Mouse (Mus musculus) embryonic facial prominence, embryonic 13.5 days (tissue): Measurements from ENCODE around the gene 9330161L09Rik. TPM values are rescaled to one million over a fixed set of nuclear protein-coding genes. Genes with fewer than 3 reads are reported as not detected.

ENCODE experiments used
- ATAC-seq: fragments of 200-750 bp; cut with Nextera tagmentation; 2 replicates; pipeline ENCODE4 v1.8.0; 2017; ENCODE audit warnings: low read depth; ENCODE audit not compliant: insufficient number of reproducible peaks, insufficient read depth, low FRiP score, low TSS enrichment
- H3K27ac ChIP-seq: fragments of 300-500 bp; sonication (generic); 2 replicates; pipeline ENCODE4 v1.5.1; 2015; ENCODE audit warnings: moderate library complexity, mild to moderate bottlenecking, inconsistent platforms
- H3K27me3 ChIP-seq: fragments of 300-500 bp; sonication (generic); 2 replicates; pipeline ENCODE4 v1.6.1; 2015; ENCODE audit warnings: mild to moderate bottlenecking, inconsistent platforms
- H3K36me3 ChIP-seq: fragments of 300-500 bp; sonication (generic); 2 replicates; pipeline ENCODE4 v1.6.1; 2015; ENCODE audit warnings: mild to moderate bottlenecking, inconsistent platforms
- H3K4me1 ChIP-seq: fragments of 300-500 bp; sonication (generic); 2 replicates; pipeline ENCODE4 v1.6.1; 2015; ENCODE audit warnings: inconsistent platforms
- H3K4me2 ChIP-seq: fragments of 300-500 bp; sonication (generic); 2 replicates; pipeline ENCODE4 v1.6.1; 2015; ENCODE audit warnings: moderate library complexity, mild to moderate bottlenecking, inconsistent platforms
- H3K4me3 ChIP-seq: fragments of 300-500 bp; sonication (generic); 2 replicates; pipeline ENCODE4 v1.5.1; 2015; ENCODE audit warnings: mild to moderate bottlenecking, inconsistent platforms
- H3K9ac ChIP-seq: fragments of 300-500 bp; sonication (generic); 2 replicates; pipeline ENCODE4 v1.6.1; 2015; ENCODE audit warnings: mild to moderate bottlenecking, inconsistent platforms
- H3K9me3 ChIP-seq: fragments of 300-500 bp; sonication (generic); 2 replicates; pipeline ENCODE4 v1.6.1; 2016; ENCODE audit warnings: inconsistent platforms
- WGBS: fragments of 180-500 bp; shearing (Covaris S2); methylation state at CpG from one replicate; pipeline ENCODE4 v1.1.7; 2015; ENCODE audit warnings: mixed read lengths; 5-methylcytosine and 5-hydroxymethylcytosine counted together
- polyA plus RNA-seq: library from polyadenylated mRNA; unstranded; fragments of >200 nt; fragmentation: Nextera tagmentation; extraction: Ambion mirVana; gene quantifications from 2 replicates; pipeline ENCODE4 v1.2.1, GENCODE M21; 2015

Gene 9330161L09Rik
- polyA plus RNA-seq, 1 experiment from 2014 or later: 0.63 TPM

- 69% methylated on average over 3 of the region's 3 CpGs for WGBS
Measured at GRCm38 (mm10) chr12:103362336-103362735, 45.3 kb downstream of the 9330161L09Rik start.

GRCm38 (mm10) chr12:103361539-103362307 is 45.9 kb downstream of the 9330161L09Rik start:
- ATAC-seq: no peak
- 82% methylated on average over 17 of the region's 17 CpGs for WGBS
- H3K36me3 ChIP-seq: no peaks in the 10 kb centered on the region

More at GRCm38 (mm10) chr12:103362336-103362735, 45.3 kb downstream of the 9330161L09Rik start:
- H3K36me3 ChIP-seq: no peaks in the 10 kb centered on the region
- no peak overlapping the region for H3K4me3 ChIP-seq
- no peak overlapping the region for H3K9ac ChIP-seq
- H3K9me3 ChIP-seq: no peaks in the 10 kb centered on the region
- H3K27ac ChIP-seq: no peak overlapping the region
- no peaks in the 10 kb centered on the region; the same call in 1 of the 2 replicates for H3K27me3 ChIP-seq
- no peak for ATAC-seq
- peaks cover 6% of the 10 kb centered on the region; the same call in 1 of the 2 replicates for H3K4me1 ChIP-seq
- H3K4me2 ChIP-seq: no peak overlapping the region

DNA sequence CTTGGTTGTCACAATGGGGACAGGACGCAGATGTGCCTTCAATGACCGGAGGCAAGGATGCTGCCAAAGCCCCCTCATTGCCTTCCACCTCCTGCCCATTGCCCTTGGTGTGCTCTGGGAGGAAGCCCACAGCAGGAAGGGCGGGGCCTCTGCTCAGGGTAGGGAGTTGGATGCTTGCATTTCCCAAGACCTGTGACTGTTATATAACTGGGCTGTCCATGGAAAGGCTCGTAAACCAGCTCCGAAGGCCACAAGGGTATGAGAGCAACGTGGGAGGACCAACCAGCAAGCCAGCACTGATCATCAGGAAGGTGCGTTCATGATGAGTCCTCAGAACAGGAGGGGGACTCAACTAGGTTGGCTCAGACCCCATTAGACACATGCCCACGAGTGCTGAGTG is 46.8 kb downstream of the 9330161L09Rik start:
- ATAC-seq: no peak
- H3K9me3 ChIP-seq: no peaks in the 10 kb centered on the region
- no peak overlapping the region for H3K9ac ChIP-seq
- H3K4me3 ChIP-seq: no peak overlapping the region
- H3K4me1 ChIP-seq: peaks cover 6% of the 10 kb centered on the region; the same call in 1 of the 2 replicates
- H3K27me3 ChIP-seq: no peaks in the 10 kb centered on the region
- no peaks in the 10 kb centered on the region for H3K36me3 ChIP-seq
- H3K4me2 ChIP-seq: no peak overlapping the region
- no peak overlapping the region for H3K27ac ChIP-seq
- 84% methylated on average over 8 of the region's 8 CpGs for WGBS

More at GRCm38 (mm10) chr12:103361539-103362307, 45.9 kb downstream of the 9330161L09Rik start:
- no peaks in the 10 kb centered on the region for H3K9me3 ChIP-seq
- H3K4me3 ChIP-seq: no peak overlapping the region
- H3K4me2 ChIP-seq: no peak overlapping the region
- H3K27ac ChIP-seq: no peak overlapping the region
- no peak overlapping the region for H3K9ac ChIP-seq
- no peaks in the 10 kb centered on the region; the same call in 1 of the 2 replicates for H3K27me3 ChIP-seq
- H3K4me1 ChIP-seq: peaks cover 6% of the 10 kb centered on the region; the same call in 1 of the 2 replicates

DNA sequence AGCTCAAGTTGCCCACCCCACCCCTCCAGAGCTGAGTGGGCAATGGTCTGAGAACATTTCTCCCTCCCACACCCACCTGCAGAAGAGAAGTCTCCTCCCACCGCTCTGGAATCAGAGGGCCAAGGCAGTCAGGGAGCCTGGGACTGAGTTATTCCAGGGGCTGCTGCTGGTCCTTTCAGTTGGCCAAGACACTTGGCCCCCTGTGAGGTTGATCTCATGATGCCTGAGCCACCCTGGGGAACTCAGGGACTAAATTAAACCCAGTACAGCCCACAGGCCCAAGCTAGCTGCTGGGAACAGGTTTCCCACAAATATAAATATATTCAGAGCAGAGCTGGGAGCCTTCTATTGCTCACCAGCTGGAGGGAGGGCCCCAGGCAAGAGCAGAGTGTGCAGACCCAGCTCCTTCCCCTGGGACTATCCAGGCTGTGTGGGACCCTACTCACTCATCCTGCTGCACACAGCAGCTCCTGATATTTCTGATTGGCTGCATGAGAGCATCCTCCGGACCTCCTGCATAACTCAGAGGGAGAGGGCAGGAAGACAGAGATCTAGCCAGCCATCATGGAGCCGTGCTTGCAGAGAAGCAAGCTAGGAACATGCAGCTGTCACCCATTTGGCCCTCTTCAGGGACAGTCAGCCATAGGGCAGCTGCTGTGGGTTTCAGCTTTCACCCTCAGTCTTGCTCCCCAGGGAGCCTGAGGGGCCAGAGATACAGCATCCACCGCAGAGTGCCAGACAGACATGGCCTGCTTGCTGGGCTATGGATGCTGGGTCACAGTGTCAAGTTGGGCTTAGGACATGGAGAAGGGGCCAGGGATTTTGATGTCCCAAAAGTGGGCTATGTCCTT is 48.4 kb downstream of the 9330161L09Rik start:
- Histone ChIP-seq H3K36me3 (no peaks in the 10 kb centered on the region), H3K4me1 (peaks cover 6% of the 10 kb centered on the region; the same call in 1 of the 2 replicates), H3K27ac (no peak overlapping the region), H3K9me3 (no peaks in the 10 kb centered on the region), H3K4me2 (no peak overlapping the region), H3K27me3 (no peaks in the 10 kb centered on the region), H3K4me3 (no peak overlapping the region), H3K9ac (no peak overlapping the region)
- 50% methylated on average over 4 of the region's 4 CpGs for WGBS
- ATAC-seq: no peak

DNA sequence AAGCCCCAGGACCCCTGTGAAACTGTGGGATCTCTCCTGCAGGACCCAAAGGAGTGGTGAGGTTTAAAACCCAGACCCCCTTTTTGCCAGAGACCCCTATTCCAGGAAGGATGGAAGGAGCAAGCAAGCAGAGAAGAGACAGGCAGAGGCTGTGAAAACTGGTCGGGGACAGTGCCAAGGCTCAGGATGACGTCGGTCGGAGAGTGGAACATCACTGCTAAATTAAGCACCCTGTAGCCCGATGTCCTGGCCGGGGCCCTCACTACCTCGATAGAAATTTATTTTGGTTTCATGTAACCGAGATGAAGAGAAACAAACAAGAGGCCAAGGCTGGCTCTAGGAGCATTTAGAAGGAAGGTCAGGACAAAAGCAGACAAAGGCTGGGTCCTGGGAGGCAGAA is 49.4 kb downstream of the 9330161L09Rik start:
- Histone ChIP-seq H3K4me2 (no peak overlapping the region), H3K27ac (no peak overlapping the region), H3K36me3 (no peaks in the 10 kb centered on the region), H3K4me1 (peaks cover 6% of the 10 kb centered on the region; the same call in 1 of the 2 replicates), H3K4me3 (no peak overlapping the region), H3K9ac (no peak overlapping the region), H3K9me3 (no peaks in the 10 kb centered on the region), H3K27me3 (no peaks in the 10 kb centered on the region)
- WGBS: 84% methylated on average over 8 of the region's 8 CpGs
- ATAC-seq: no peak

Other genes with a start within 250 kb of the 9330161L09Rik start
- gene Prima1, start 165.7 kb downstream of the 9330161L09Rik start, polyA plus RNA-seq: 0.25 and 0.59 TPM in 2 replicates
- gene Fam181a, start 96.8 kb downstream of the 9330161L09Rik start, polyA plus RNA-seq: 0.22 TPM in 1 of 2 replicates, not detected in the other
- 0.87 and 1.7 TPM in 2 replicates for gene Asb2, start 51.8 kb downstream of the 9330161L09Rik start, polyA plus RNA-seq
- gene Otub2, start 19.1 kb downstream of the 9330161L09Rik start, polyA plus RNA-seq: 10.7 and 11.4 TPM in 2 replicates
- gene Ddx24, start 18.0 kb upstream of the 9330161L09Rik start, polyA plus RNA-seq: 137 and 142 TPM in 2 replicates
- 37.9 and 41.2 TPM in 2 replicates for gene Ifi27, start 26.4 kb upstream of the 9330161L09Rik start, polyA plus RNA-seq
- gene Ifi27l2a, start 35.9 kb upstream of the 9330161L09Rik start, polyA plus RNA-seq: 5.1 and 6.1 TPM in 2 replicates
- gene Ifi27l2b, start 49.4 kb upstream of the 9330161L09Rik start, polyA plus RNA-seq: 0.48 TPM in 1 of 2 replicates, not detected in the other
- 2.8 and 2.9 TPM in 2 replicates for gene Ppp4r4, start 124.5 kb upstream of the 9330161L09Rik start, polyA plus RNA-seq
- gene Serpina10, start 223.6 kb upstream of the 9330161L09Rik start, polyA plus RNA-seq: 0.10 and 0.47 TPM in 2 replicates
- 13.0 TPM in 1 of 2 replicates, not detected in the other for gene Serpina6, start 249.4 kb upstream of the 9330161L09Rik start, polyA plus RNA-seq